Mouse (Mus musculus): ENCODE measurements around the gene Gm20931. TPM values are rescaled to one million over a fixed set of nuclear protein-coding genes. Genes with fewer than 3 reads are reported as not detected.
"Not testable (repeated sequence)": the region's sequence is repeated elsewhere in the genome, so short reads cannot be mapped to it uniquely, and the experiment has no call there.

Gm20931 gene
- total RNA-seq (2014; rRNA removed) (not detected in 2 replicates), polyA plus RNA-seq (2015; fragmentation: Nextera tagmentation; extraction: Ambion mirVana) (not detected in 2 replicates)

DNA sequence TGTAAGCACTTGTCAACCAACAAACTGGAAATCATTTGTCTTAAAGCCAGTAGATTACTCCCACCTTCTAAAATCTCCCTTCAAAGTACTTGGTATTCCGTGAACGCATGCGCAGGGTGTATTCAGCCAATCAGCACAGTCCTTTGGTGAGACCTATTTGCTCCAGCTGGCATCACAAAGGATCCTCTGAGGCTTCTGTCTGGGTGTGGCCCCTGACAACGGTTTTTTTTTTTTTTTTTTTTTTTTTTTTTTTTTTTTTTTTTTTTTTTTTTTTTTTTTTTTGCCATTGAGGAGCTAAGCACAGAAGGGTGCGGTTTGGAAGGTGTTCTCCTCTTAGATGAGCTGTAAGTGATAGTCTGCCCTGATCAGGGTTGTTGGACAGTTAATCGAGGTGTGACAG is at the start of gene Gm20931:
Gm20931 (plus strand) TSS at position 301 of the 400 bp plus-strand sequence.
- not testable (repeated sequence) for DNase-seq; H3K9me3 ChIP-seq (ENCODE audit: low read length)

More for the DNA sequence above, at the start of gene Gm20931:
- H3K4me2 ChIP-seq (ENCODE audit: low read depth); H3K36me3 ChIP-seq (ENCODE audit: insufficient read depth); ATAC-seq; H3K9ac ChIP-seq; H3K4me1 ChIP-seq (ENCODE audit: insufficient read depth); H3K4me3 ChIP-seq (ENCODE audit: low read depth, low read length); H3K27ac ChIP-seq (ENCODE audit: low read depth, low read length); H3K27me3 ChIP-seq (ENCODE audit: insufficient read depth, low read length): not testable (repeated sequence)
- no CpG with 5 or more reads among the region's 6 CpGs for WGBS
